Mouse (Mus musculus): ENCODE results near the gene Eno1.
"Not testable (repeated sequence)": the region's sequence is repeated elsewhere in the genome, so short reads cannot be mapped to it uniquely, and the experiment has no call there.

Eno1 gene

GRCm38 (mm10) chr4:150250549-150251422 is 14.3 kb downstream of the Eno1 start:
- DNase-seq, result peak; percentile 76 to 82

GRCm38 (mm10) chr4:150254416-150254815 is 17.9 kb downstream of the Eno1 start:
- peak; percentile 87 to 92 for DNase-seq

GRCm38 (mm10) chr4:150255181-150255580 is 18.7 kb downstream of the Eno1 start:
- DNase-seq, result no peak

- DNase-seq, result peak; percentile 95 to 97
These were observed 21.0 kb downstream of the Eno1 start for GRCm38 (mm10) chr4:150257252-150258204.

GRCm38 (mm10) chr4:150258388-150258787 is 21.9 kb downstream of the Eno1 start:
- peak; percentile 72 to 80 for DNase-seq

GRCm38 (mm10) chr4:150259577-150259976 is 23.1 kb downstream of the Eno1 start:
- DNase-seq, result no peak

GRCm38 (mm10) chr4:150260111-150260510 is 23.6 kb downstream of the Eno1 start:
- no peak for DNase-seq

- DNase-seq, result no peak
These were observed 24.2 kb downstream of the Eno1 start for GRCm38 (mm10) chr4:150260745-150261144.

GRCm38 (mm10) chr4:150262301-150262700 is 25.8 kb downstream of the Eno1 start:
- DNase-seq, result no peak

- DNase-seq, result peak in 1 of 2 experiments; percentile 48
These were observed 28.4 kb downstream of the Eno1 start for GRCm38 (mm10) chr4:150264903-150265302.

- DNase-seq, result no peak
These were observed 28.9 kb downstream of the Eno1 start for GRCm38 (mm10) chr4:150265471-150265870.

- DNase-seq, result no peak
These were observed 30.2 kb downstream of the Eno1 start for GRCm38 (mm10) chr4:150266655-150267223.

GRCm38 (mm10) chr4:150268674-150269653 is 32.4 kb downstream of the Eno1 start:
- DNase-seq, result no peak

GRCm38 (mm10) chr4:150269679-150270078 is 33.2 kb downstream of the Eno1 start:
- no peak for DNase-seq

GRCm38 (mm10) chr4:150270718-150271117 is 34.2 kb downstream of the Eno1 start:
- not testable (repeated sequence) for DNase-seq

GRCm38 (mm10) chr4:150272725-150273124 is 36.2 kb downstream of the Eno1 start:
- DNase-seq, result no peak

GRCm38 (mm10) chr4:150275531-150275930 is 39.0 kb downstream of the Eno1 start:
- DNase-seq, result no peak

- DNase-seq, result not testable (repeated sequence)
These were observed 42.8 kb downstream of the Eno1 start for GRCm38 (mm10) chr4:150279336-150279735.

- no peak for DNase-seq
These were observed 43.5 kb downstream of the Eno1 start for GRCm38 (mm10) chr4:150280002-150280401.

GRCm38 (mm10) chr4:150280459-150280858 is 43.9 kb downstream of the Eno1 start:
- DNase-seq, result peak in 1 of 2 experiments; percentile 58

- DNase-seq, result peak; percentile 99
These were observed 44.7 kb downstream of the Eno1 start, which contains the start of gene Rere for GRCm38 (mm10) chr4:150281018-150281761. TSS of gene Rere (plus strand) at chr4:150281646.
